In the genomic region with DNA sequence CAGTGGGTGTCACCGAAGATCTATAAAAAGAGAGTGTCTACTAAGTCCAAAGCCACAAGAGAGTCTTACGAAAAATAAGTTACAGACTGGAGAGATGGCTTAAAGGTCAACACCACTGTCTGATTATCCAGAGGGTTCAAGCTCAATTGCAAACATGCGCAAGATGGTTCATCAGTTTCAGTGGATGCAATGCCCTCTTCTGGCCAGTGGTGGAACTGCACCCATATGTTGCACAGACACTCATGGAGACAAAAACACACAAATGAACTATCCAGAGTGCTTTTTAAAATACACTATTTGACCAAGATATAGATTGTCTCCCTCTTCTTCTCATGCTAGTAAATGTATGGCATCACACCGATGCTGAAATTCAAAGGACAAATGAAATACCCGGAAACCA, we compare ENCODE assay signal across 11 mouse cellular contexts.
DNase-seq lines count a peak whose midpoint lies in the region; ATAC-seq and TF ChIP-seq lines count a peak whose summit lies in the region.
"Had no signal": no experiment of that assay in that cellular context is flagged by ENCODE, and none has a peak within 500 bp of the region (broad histone marks: within the 10 kb centered on the region; RNA-seq: fewer than 3 reads in every experiment).

No protein-coding gene starts in this region.

- H3K4me3 ChIP-seq in intestine, postnatal 0 days (ENCODE audit: low read depth, low read length): no peak overlapping the region
- H3K4me3 ChIP-seq in intestine, embryonic 15.5 days (replicated peaks): no peak overlapping the region
- no peak overlapping the region for H3K4me3 ChIP-seq in neural tube, embryonic 15.5 days (replicated peaks)
- H3K4me3 ChIP-seq: erythroblast, embryonic 14.5 days; hindbrain, embryonic 13.5 days had no signal

- no peak for ATAC-seq in intestine, postnatal 0 days
- ATAC-seq in intestine, embryonic 15.5 days: no peak
- ATAC-seq in neural tube, embryonic 15.5 days (ENCODE audit: low FRiP score): no peak
- ATAC-seq in megakaryocyte progenitor cell, adult 5-6 weeks (replicated peaks; ENCODE audit: poor library complexity): peak; percentile 55; the same call in 1 of the 2 replicates
- ATAC-seq: activated CD4-positive, CD25-positive, alpha-beta regulatory T cell, adult 4 months had no signal

- no peak overlapping the region for H3K9ac ChIP-seq in intestine, postnatal 0 days (ENCODE audit: low read depth, low read length)
- H3K9ac ChIP-seq in intestine, embryonic 15.5 days: no peak overlapping the region
- no peak overlapping the region for H3K9ac ChIP-seq in neural tube, embryonic 15.5 days (replicated peaks)
- H3K9ac ChIP-seq: hindbrain, embryonic 13.5 days had no signal

- WGBS in intestine, postnatal 0 days: 97% methylated on average over 5 of the region's 5 CpGs
- WGBS in intestine, embryonic 15.5 days: 97% methylated on average over 5 of the region's 5 CpGs
- 98% methylated on average over 5 of the region's 5 CpGs for WGBS in neural tube, embryonic 15.5 days

- H3K27ac ChIP-seq in intestine, postnatal 0 days (ENCODE audit: low read depth, low read length): no peak overlapping the region
- no peak overlapping the region for H3K27ac ChIP-seq in intestine, embryonic 15.5 days
- no peak overlapping the region for H3K27ac ChIP-seq in neural tube, embryonic 15.5 days (replicated peaks)
- H3K27ac ChIP-seq: hindbrain, embryonic 13.5 days had no signal

- no peak overlapping the region for H3K4me2 ChIP-seq in intestine, postnatal 0 days (replicated peaks; ENCODE audit: low read depth)
- H3K4me2 ChIP-seq in intestine, embryonic 15.5 days (replicated peaks): no peak overlapping the region
- H3K4me2 ChIP-seq in neural tube, embryonic 15.5 days: no peak overlapping the region
- H3K4me2 ChIP-seq: hindbrain, embryonic 13.5 days had no signal

- peak; percentile 63 for TF ChIP-seq CTCF in intestine, postnatal 0 days (IDR thresholded peaks at IDR 0.05; ENCODE audit: low read depth)

- H3K27me3 ChIP-seq in intestine, postnatal 0 days (replicated peaks; ENCODE audit: control insufficient read depth, insufficient read depth, low read length): no peaks in the 10 kb centered on the region
- no peaks in the 10 kb centered on the region for H3K27me3 ChIP-seq in intestine, embryonic 15.5 days (replicated peaks)
- no peaks in the 10 kb centered on the region for H3K27me3 ChIP-seq in neural tube, embryonic 15.5 days (replicated peaks)
- H3K27me3 ChIP-seq: hindbrain, embryonic 13.5 days had no signal

- H3K4me1 ChIP-seq in intestine, postnatal 0 days (replicated peaks; ENCODE audit: control insufficient read depth, insufficient read depth, low read length): no peaks in the 10 kb centered on the region
- H3K4me1 ChIP-seq in intestine, embryonic 15.5 days (replicated peaks): no peaks in the 10 kb centered on the region
- H3K4me1 ChIP-seq in neural tube, embryonic 15.5 days: peaks cover 7% of the 10 kb centered on the region; the same call in 1 of the 2 replicates
- H3K4me1 ChIP-seq: hindbrain, embryonic 13.5 days had no signal

- H3K9me3 ChIP-seq in intestine, postnatal 0 days (ENCODE audit: control insufficient read depth): no peaks in the 10 kb centered on the region
- no peaks in the 10 kb centered on the region for H3K9me3 ChIP-seq in intestine, embryonic 15.5 days
- H3K9me3 ChIP-seq in neural tube, embryonic 15.5 days (replicated peaks): no peaks in the 10 kb centered on the region
- H3K9me3 ChIP-seq: hindbrain, embryonic 13.5 days had no signal

- H3K36me3 ChIP-seq in intestine, postnatal 0 days (ENCODE audit: control insufficient read depth, insufficient read depth): no peaks in the 10 kb centered on the region
- H3K36me3 ChIP-seq in intestine, embryonic 15.5 days: no peaks in the 10 kb centered on the region
- no peaks in the 10 kb centered on the region for H3K36me3 ChIP-seq in neural tube, embryonic 15.5 days
- H3K36me3 ChIP-seq: hindbrain, embryonic 13.5 days had no signal

- DNase-seq in neural tube, embryonic 10.5 days (ENCODE audit: extremely low spot score, low spot score): peak; percentile 18
- peak; percentile 33 for DNase-seq in NIH3T3 (ENCODE audit: low read depth)
- DNase-seq in frontal cortex, adult 2 months (ENCODE audit: extremely low spot score in 1 of 2, low spot score in 1 of 2): no peak
- DNase-seq: cerebellum, adult 18-20 months had no signal

Comparison
In these comparisons a context has a peak if more than half of its experiments do, and no peak if none do; other contexts are left out.
1. DNase-seq: peak in neural tube, embryonic 10.5 days (single experiment) and NIH3T3 (single experiment); none in frontal cortex, adult 2 months (0 of 2).